ENCODE assay signal across 11 mouse cellular contexts in genomic region chr19:20389723-20390122, GRCm38 (mm10). TPM values are rescaled to one million over a fixed set of nuclear protein-coding genes. Genes with fewer than 3 reads are reported as not detected.
DNase-seq lines count a peak whose midpoint lies in the region; ATAC-seq and TF ChIP-seq lines count a peak whose summit lies in the region.
"Had no signal": no experiment of that assay in that cellular context is flagged by ENCODE, and none has a peak within 500 bp of the region (broad histone marks: within the 10 kb centered on the region; RNA-seq: fewer than 3 reads in every experiment).

No protein-coding gene starts in this region.

- no peak overlapping the region for H3K27ac ChIP-seq in heart, embryonic 14.5 days (replicated peaks in 1 of 2; ENCODE audit: control insufficient read depth in 1 of 2, insufficient read depth in 1 of 2, low read depth in 2 of 2, low read length in 2 of 2)
- H3K27ac ChIP-seq in CH12.LX (ENCODE audit: insufficient read depth, low read depth) (no peak overlapping the region), macrophage (peak overlapping the region; percentile 83)
- peak overlapping the region; percentile 95 for H3K27ac ChIP-seq in embryonic facial prominence, embryonic 15.5 days (replicated peaks)
- no peak overlapping the region for H3K27ac ChIP-seq in hindbrain, embryonic 11.5 days (ENCODE audit: low read depth, low read length)
- H3K27ac ChIP-seq: hindbrain, postnatal 0 days; midbrain, embryonic 13.5 days had no signal

- no peak for TF ChIP-seq RAD21 in CH12.LX (IDR thresholded peaks at IDR 0.05; ENCODE audit: low read depth, low read length)

- H3K4me3 ChIP-seq in heart, embryonic 14.5 days (ENCODE audit: control insufficient read depth in 1 of 2, insufficient read depth in 1 of 2, low read depth in 1 of 2, low read length in 2 of 2): peak overlapping the region in 1 of 2 experiments; percentile 24; a peak in 1 of 4 replicates
- peak overlapping the region in 2 of 3 experiments; percentile 27 to 41 for H3K4me3 ChIP-seq in CH12.LX (replicated peaks in 1 of 3; ENCODE audit: low read depth in 2 of 3, low read length in 2 of 3, poor library complexity in 1 of 3)
- H3K4me3 ChIP-seq in embryonic facial prominence, embryonic 15.5 days (replicated peaks): peak overlapping the region; percentile 44
- H3K4me3 ChIP-seq in macrophage (ENCODE audit: inconsistent target): peak overlapping the region; percentile 72
- no peak overlapping the region for H3K4me3 ChIP-seq in hindbrain, embryonic 11.5 days (ENCODE audit: low read depth, low read length)
- H3K4me3 ChIP-seq: midbrain, embryonic 13.5 days had no signal

- dilution Hi-C loops in CH12.LX (cut with MboI; ENCODE audit: extremely low pct_ligation_motif_present, extremely low pct_unique_long_range_greater_than_20kb, low sequenced_read_pairs): no loop called here

- 0 out of 2 replicates have a peak, but pooled peaks have one; percentile 24 for TF ChIP-seq EP300 in CH12.LX (IDR thresholded peaks at IDR 0.05; ENCODE audit: low read length)

- WGBS in heart, embryonic 14.5 days: 43% methylated on average over 7 of the region's 7 CpGs
- 21% methylated on average over 7 of the region's 7 CpGs for WGBS in embryonic facial prominence, embryonic 15.5 days
- 27% methylated on average over 7 of the region's 7 CpGs for WGBS in macrophage (ENCODE audit: missing documents)
- WGBS in hindbrain, embryonic 11.5 days: 87% methylated on average over 7 of the region's 7 CpGs

- H3K36me3 ChIP-seq in heart, embryonic 14.5 days (ENCODE audit: control insufficient read depth, insufficient read depth, low read length): no peaks in the 10 kb centered on the region
- H3K36me3 ChIP-seq in CH12.LX (replicated peaks in 1 of 2; ENCODE audit: control insufficient read depth in 1 of 2, insufficient read depth in 1 of 2, low read length in 1 of 2) (no peaks in the 10 kb centered on the region), macrophage (ENCODE audit: inconsistent target) (peaks cover 12% of the 10 kb centered on the region; the same call in 1 of the 2 replicates)
- peaks cover 2% of the 10 kb centered on the region; the same call in 1 of the 2 replicates for H3K36me3 ChIP-seq in embryonic facial prominence, embryonic 15.5 days
- H3K36me3 ChIP-seq in hindbrain, embryonic 11.5 days (ENCODE audit: control insufficient read depth, insufficient read depth, low read length): no peaks in the 10 kb centered on the region
- H3K36me3 ChIP-seq: midbrain, embryonic 13.5 days had no signal

- H3K27me3 ChIP-seq in heart, embryonic 14.5 days (ENCODE audit: control insufficient read depth, insufficient read depth, low read length): no peaks in the 10 kb centered on the region
- H3K27me3 ChIP-seq in CH12.LX (replicated peaks): no peaks in the 10 kb centered on the region
- H3K27me3 ChIP-seq in embryonic facial prominence, embryonic 15.5 days: no peaks in the 10 kb centered on the region
- H3K27me3 ChIP-seq in hindbrain, embryonic 11.5 days (ENCODE audit: control insufficient read depth, insufficient read depth, low read length): no peaks in the 10 kb centered on the region
- H3K27me3 ChIP-seq: midbrain, embryonic 13.5 days had no signal

- H3K79me2 ChIP-seq in CH12.LX (replicated peaks; ENCODE audit: control insufficient read depth, extremely low read depth, insufficient read depth, poor library complexity, severe bottlenecking) (no peaks in the 10 kb centered on the region), macrophage (ENCODE audit: inconsistent target) (peaks cover 57% of the 10 kb centered on the region)

- TF ChIP-seq CTCF in CH12.LX (conservative IDR thresholded peaks at IDR 0.05 in 1 of 2, IDR thresholded peaks at IDR 0.05 in 1 of 2; ENCODE audit: low read depth in 2 of 2, low read length in 2 of 2): no peak

- H3K4me2 ChIP-seq in heart, embryonic 14.5 days (ENCODE audit: low read length): peak overlapping the region; percentile 45
- H3K4me2 ChIP-seq in CH12.LX (ENCODE audit: insufficient read depth, low read depth, poor library complexity, severe bottlenecking): peak overlapping the region; percentile 85
- H3K4me2 ChIP-seq in embryonic facial prominence, embryonic 15.5 days (replicated peaks): peak overlapping the region; percentile 45
- H3K4me2 ChIP-seq in hindbrain, embryonic 11.5 days (replicated peaks; ENCODE audit: low read depth, low read length): no peak overlapping the region
- H3K4me2 ChIP-seq: midbrain, embryonic 13.5 days had no signal

- H3K9ac ChIP-seq in heart, embryonic 14.5 days (ENCODE audit: low read length): peak overlapping the region; percentile 25; the same call in 1 of the 2 replicates
- 0 out of 2 replicates have a peak overlapping the region, but pooled peaks have one; percentile 17 for H3K9ac ChIP-seq in CH12.LX (ENCODE audit: insufficient read depth, low read depth)
- peak overlapping the region; percentile 31; the same call in 1 of the 2 replicates for H3K9ac ChIP-seq in embryonic facial prominence, embryonic 15.5 days
- no peak overlapping the region for H3K9ac ChIP-seq in hindbrain, embryonic 11.5 days (ENCODE audit: low read depth, low read length)
- H3K9ac ChIP-seq: midbrain, embryonic 13.5 days had no signal

- no peak for DNase-seq in heart, adult 9 months (ENCODE audit: low spot score in 2 of 2)
- DNase-seq in CH12.LX (ENCODE audit: extremely low read depth): no peak
- DNase-seq in natural killer cell, adult 2 months (ENCODE audit: low spot score in 2 of 2): no peak
- no peak for DNase-seq in hindbrain, embryonic 11.5 days (ENCODE audit: low spot score)
- no peak for DNase-seq in layer of hippocampus, postnatal 25 days (ENCODE audit: extremely low spot score in 1 of 2, low spot score in 1 of 2)
- DNase-seq: adrenal gland, adult 2 months had no signal

- TF ChIP-seq POLR2A in CH12.LX (IDR thresholded peaks at IDR 0.05; ENCODE audit: low read depth, low read length): no peak

- H3K4me1 ChIP-seq in heart, embryonic 14.5 days (ENCODE audit: control insufficient read depth in 2 of 2, insufficient read depth in 2 of 2, low read length in 2 of 2): peaks cover 0 to 2% of the 10 kb centered on the region in 2 experiments; a peak in 1 of 4 replicates
- peaks cover 0 to 30% of the 10 kb centered on the region in 2 experiments; a peak in 2 of 4 replicates for H3K4me1 ChIP-seq in CH12.LX (ENCODE audit: control insufficient read depth in 1 of 2, insufficient read depth in 2 of 2)
- H3K4me1 ChIP-seq in embryonic facial prominence, embryonic 15.5 days: peaks cover 13% of the 10 kb centered on the region
- H3K4me1 ChIP-seq in hindbrain, embryonic 11.5 days (replicated peaks; ENCODE audit: control insufficient read depth, insufficient read depth, low read length): no peaks in the 10 kb centered on the region
- H3K4me1 ChIP-seq: midbrain, embryonic 13.5 days had no signal

- in situ Hi-C loops in CH12.LX (cut with MboI; ENCODE audit: low pct_ligation_motif_present, low pct_unique_long_range_greater_than_20kb, low sequenced_read_pairs): no loop called here

- ATAC-seq in heart, embryonic 14.5 days (ENCODE audit: insufficient number of reproducible peaks, insufficient read depth, low FRiP score, low read depth): no peak
- ATAC-seq in embryonic facial prominence, embryonic 15.5 days (ENCODE audit: insufficient number of reproducible peaks, low FRiP score, low TSS enrichment, low read depth): no peak
- ATAC-seq in hindbrain, embryonic 11.5 days (ENCODE audit: low FRiP score): no peak
- ATAC-seq: hindbrain, postnatal 0 days; midbrain, embryonic 13.5 days had no signal

- 0 out of 2 replicates have a peak, but pooled peaks cover 2% of the 10 kb centered on the region for H3K9me3 ChIP-seq in heart, embryonic 14.5 days (ENCODE audit: control insufficient read depth, low read length)
- H3K9me3 ChIP-seq in CH12.LX (replicated peaks; ENCODE audit: low read length): no peaks in the 10 kb centered on the region
- no peaks in the 10 kb centered on the region for H3K9me3 ChIP-seq in embryonic facial prominence, embryonic 15.5 days (replicated peaks)
- no peaks in the 10 kb centered on the region for H3K9me3 ChIP-seq in hindbrain, embryonic 11.5 days (ENCODE audit: control insufficient read depth, low read length)

TF ChIP-seq in CH12.LX, 34 proteins besides CTCF, POLR2A, EP300 and RAD21:
- TF ChIP-seq USF2 (conservative IDR thresholded peaks at IDR 0.05; ENCODE audit: low read depth, low read length) (no peak), ZMIZ1 (IDR thresholded peaks at IDR 0.05; ENCODE audit: low read depth, low read length) (no peak)

RNA-seq across cellular contexts. Expression of gene Anxa1, which starts 1.0 kb away (rescaled TPM):
- polyA plus RNA-seq in heart, embryonic 14.5 days (2014; fragmentation: Nextera tagmentation; extraction: Ambion mirVana): 30.0 and 31.1 TPM in 2 replicates
- total RNA-seq in CH12.LX (2012; rRNA removed): 3.9 and 4.4 TPM in 2 replicates
- total RNA-seq in CH12.LX (2014; rRNA removed): 24.7 and 24.9 TPM in 2 replicates
- polyA plus RNA-seq in CH12.LX (2012; ENCODE audit: insufficient read length, low read depth): 13.2 and 13.4 TPM in 2 replicates
- 565 and 632 TPM in 2 replicates for polyA plus RNA-seq in embryonic facial prominence, embryonic 15.5 days (2015; fragmentation: Nextera tagmentation; extraction: Ambion mirVana)
- 1,000 to 10,000 TPM in 1 of 26 experiments, 100 to 1,000 TPM in 19, 10 to 100 TPM in 6; 77.8 to 1,070 (median 425) TPM for total RNA-seq in macrophage (2018; cell fraction: chromatin; rRNA removed)
- 100 to 1,000 TPM; 223 to 803 (median 487) TPM for total RNA-seq in macrophage (2018; cell fraction: cytosol; rRNA removed)
- total RNA-seq in macrophage (2018; cell fraction: nucleus; rRNA removed): 100 to 1,000 TPM in 23 of 26 experiments, 10 to 100 TPM in 3; 82.2 to 750 (median 270) TPM
- polyA plus RNA-seq in macrophage (2018): 406 to 1,005 TPM (median 588 TPM) in 3 replicates
- polyA plus RNA-seq in hindbrain, embryonic 11.5 days (2014; fragmentation: Nextera tagmentation; extraction: Ambion mirVana): 4.5 and 7.8 TPM in 2 replicates
- total RNA-seq in layer of hippocampus, postnatal 25 days (2021): 1 to 10 TPM in 1 of 2 experiments, under 1 TPM in 1; 0.64 to 1.1 TPM

Comparison
In these comparisons a context has a peak if more than half of its experiments do, and no peak if none do; other contexts are left out.
1. H3K27ac ChIP-seq: peak in embryonic facial prominence, embryonic 15.5 days (single experiment) and macrophage (single experiment); none in heart, embryonic 14.5 days (0 of 2), CH12.LX (single experiment) and hindbrain, embryonic 11.5 days (single experiment).
2. RNA of gene Anxa1, which starts 1.0 kb away (polyA plus RNA-seq): 565 to 632 TPM in embryonic facial prominence, embryonic 15.5 days and 406 to 1,005 TPM in macrophage; 30.0 to 31.1 TPM in heart, embryonic 14.5 days, 13.2 to 13.4 TPM in CH12.LX and 4.5 to 7.8 TPM in hindbrain, embryonic 11.5 days; every median in the first group is over 10 times any median in the second.